Mouse (Mus musculus): ENCODE results near the gene Epdr1. TPM values are rescaled to one million over a fixed set of nuclear protein-coding genes. Genes with fewer than 3 reads are reported as not detected.
"Not testable (repeated sequence)": the region's sequence is repeated elsewhere in the genome, so short reads cannot be mapped to it uniquely, and the experiment has no call there.

Epdr1 gene
- polyA plus RNA-seq, 1 experiment = 26.8 TPM

DNA sequence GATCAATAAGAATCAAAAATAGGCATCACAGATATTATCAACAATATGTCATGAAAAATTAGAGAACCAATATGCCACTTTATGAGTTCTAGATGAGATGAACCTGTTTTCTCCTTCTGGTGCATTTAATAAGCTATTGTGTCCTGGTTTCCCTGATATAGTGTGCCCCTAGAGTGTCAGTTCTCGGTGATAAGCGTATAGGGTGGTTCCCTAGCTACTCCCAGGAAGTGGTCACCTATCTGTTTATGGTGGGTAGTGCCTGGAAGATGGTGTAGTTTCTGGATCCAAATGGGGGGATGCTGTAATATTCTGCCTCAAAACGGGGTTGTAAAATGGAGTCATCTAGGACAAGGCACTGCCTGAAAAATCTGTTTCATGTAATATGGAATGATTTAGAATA lies 43.8 kb downstream of the Epdr1 start:
- TF ChIP-seq CEBPB (IDR thresholded peaks at IDR 0.05; ENCODE audit: insufficient read depth, poor library complexity, severe bottlenecking) (no peak), TCF12 (IDR thresholded peaks at IDR 0.05; ENCODE audit: insufficient read depth, poor library complexity, severe bottlenecking) (no peak), SRF (IDR thresholded peaks at IDR 0.05; ENCODE audit: control insufficient read depth, insufficient read length, low read depth) (no peak), REST (IDR thresholded peaks at IDR 0.05; ENCODE audit: insufficient read depth, insufficient read length) (no peak), POLR2AphosphoS2 (IDR thresholded peaks at IDR 0.05; ENCODE audit: insufficient read length, low read depth) (no peak), POLR2A (IDR thresholded peaks at IDR 0.05; ENCODE audit: insufficient read length, low read depth) (no peak), MAX (IDR thresholded peaks at IDR 0.05; ENCODE audit: low read depth) (no peak), TCF3 (IDR thresholded peaks at IDR 0.05; ENCODE audit: insufficient read length, low read depth) (no peak), USF1 (IDR thresholded peaks at IDR 0.05; ENCODE audit: low read depth) (no peak), MYOG (IDR thresholded peaks at IDR 0.05; ENCODE audit: control insufficient read depth in 1 of 3, insufficient read depth in 1 of 3, insufficient read length in 2 of 3, low read depth in 2 of 3) (no peak), MYOD1 (IDR thresholded peaks at IDR 0.05; ENCODE audit: control insufficient read depth in 1 of 3, insufficient read length in 2 of 3, low read depth in 2 of 3) (no peak), E2F4 (IDR thresholded peaks at IDR 0.05; ENCODE audit: insufficient read depth) (no peak)

DNA sequence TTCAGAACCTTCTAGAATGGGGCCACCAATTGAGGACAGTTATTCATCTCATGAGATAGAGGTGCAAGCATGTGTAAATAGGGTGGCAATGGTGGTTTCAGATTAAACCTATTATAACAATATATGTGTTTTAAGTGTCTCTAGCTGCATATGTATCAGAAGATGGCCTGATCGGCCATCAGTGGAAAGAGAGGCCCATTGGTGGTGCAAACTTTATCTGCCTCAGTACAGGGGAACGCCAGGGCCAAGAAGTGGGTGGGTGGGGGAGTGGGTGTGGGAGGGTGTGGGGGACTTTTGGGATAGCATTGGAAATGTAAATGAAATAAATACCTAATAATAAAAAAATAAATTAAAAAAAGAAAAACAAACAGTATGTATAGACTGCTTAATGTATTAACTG lies 45.0 kb downstream of the Epdr1 start:
- not testable (repeated sequence) for H3ac ChIP-seq (ENCODE audit: control insufficient read depth, insufficient read length); H3K79me2 ChIP-seq (ENCODE audit: control insufficient read depth, insufficient read depth); H3K4me2 ChIP-seq (ENCODE audit: low read depth); H3K36me3 ChIP-seq (ENCODE audit: control insufficient read depth, insufficient read depth); H3K4me3 ChIP-seq; H3K27me3 ChIP-seq (ENCODE audit: control insufficient read depth, insufficient read depth, insufficient read length)

More for the DNA sequence above, 43.8 kb downstream of the Epdr1 start:
- Histone ChIP-seq H3ac (ENCODE audit: control insufficient read depth, insufficient read length) (no peak overlapping the region), H3K4me3 (no peak overlapping the region), H3K36me3 (ENCODE audit: control insufficient read depth, insufficient read depth) (no peaks in the 10 kb centered on the region), H3K79me2 (ENCODE audit: control insufficient read depth, insufficient read depth) (no peaks in the 10 kb centered on the region), H3K27me3 (ENCODE audit: control insufficient read depth, insufficient read depth, insufficient read length) (no peaks in the 10 kb centered on the region), H3K4me2 (ENCODE audit: low read depth) (no peak overlapping the region)

DNA sequence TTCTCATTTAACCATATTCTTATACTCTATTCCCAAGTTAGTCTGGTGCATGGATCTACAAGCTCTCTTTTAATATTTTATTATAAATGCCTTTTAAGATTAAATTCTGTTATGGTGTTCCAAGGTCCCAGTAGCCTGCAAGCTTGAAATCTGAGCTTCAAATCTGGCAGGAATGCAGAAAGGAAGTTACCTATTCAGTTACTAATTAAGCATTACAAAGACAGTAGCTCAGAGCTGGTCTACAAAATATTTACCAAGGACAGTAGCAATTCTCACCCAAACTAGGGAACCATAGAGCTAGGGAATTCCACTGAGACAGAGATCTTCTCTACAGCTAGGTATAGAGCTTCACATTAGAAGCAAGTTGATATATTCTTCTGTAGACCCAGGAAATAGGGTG lies 49.6 kb downstream of the Epdr1 start:
- H3ac ChIP-seq (ENCODE audit: control insufficient read depth, insufficient read length); H3K4me2 ChIP-seq (ENCODE audit: low read depth); H3K79me2 ChIP-seq (ENCODE audit: control insufficient read depth, insufficient read depth); H3K4me3 ChIP-seq; H3K36me3 ChIP-seq (ENCODE audit: control insufficient read depth, insufficient read depth); H3K27me3 ChIP-seq (ENCODE audit: control insufficient read depth, insufficient read depth, insufficient read length): not testable (repeated sequence)

DNA sequence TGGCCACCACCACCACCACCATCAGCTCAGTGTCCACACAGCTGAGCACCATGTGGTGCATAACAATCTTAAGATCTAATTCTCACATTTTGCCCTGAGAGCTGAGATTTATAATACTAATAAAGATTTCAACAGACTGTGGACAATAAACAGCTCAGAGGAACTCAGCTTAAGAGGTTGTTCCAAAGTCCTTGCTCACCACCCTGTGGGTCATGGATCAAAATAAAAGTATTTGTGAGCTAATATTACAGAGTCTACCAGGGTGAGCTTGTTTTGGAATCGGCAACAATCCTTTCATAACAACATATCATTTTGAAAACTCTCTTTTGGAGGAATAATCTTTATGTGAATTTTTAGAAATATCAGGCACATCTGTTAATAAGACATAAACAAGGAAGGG lies 57.2 kb downstream of the Epdr1 start:
- TF ChIP-seq TCF3 (IDR thresholded peaks at IDR 0.05; ENCODE audit: insufficient read length, low read depth) = no peak
- no peak for TF ChIP-seq MAX (IDR thresholded peaks at IDR 0.05; ENCODE audit: low read depth)
- TF ChIP-seq MYOG (IDR thresholded peaks at IDR 0.05; ENCODE audit: control insufficient read depth in 1 of 3, insufficient read depth in 1 of 3, insufficient read length in 2 of 3, low read depth in 2 of 3) = no peak
- no peak for TF ChIP-seq POLR2AphosphoS2 (IDR thresholded peaks at IDR 0.05; ENCODE audit: insufficient read length, low read depth)
- TF ChIP-seq MYOD1 (IDR thresholded peaks at IDR 0.05; ENCODE audit: control insufficient read depth in 1 of 3, insufficient read length in 2 of 3, low read depth in 2 of 3) = no peak
- TF ChIP-seq POLR2A (IDR thresholded peaks at IDR 0.05; ENCODE audit: insufficient read length, low read depth) = no peak
- no peak for TF ChIP-seq USF1 (IDR thresholded peaks at IDR 0.05; ENCODE audit: low read depth)
- TF ChIP-seq CEBPB (IDR thresholded peaks at IDR 0.05; ENCODE audit: insufficient read depth, poor library complexity, severe bottlenecking) = no peak
- no peak for TF ChIP-seq REST (IDR thresholded peaks at IDR 0.05; ENCODE audit: insufficient read depth, insufficient read length)
- TF ChIP-seq TCF12 (IDR thresholded peaks at IDR 0.05; ENCODE audit: insufficient read depth, poor library complexity, severe bottlenecking) = no peak
- TF ChIP-seq SRF (IDR thresholded peaks at IDR 0.05; ENCODE audit: control insufficient read depth, insufficient read length, low read depth) = no peak
- no peak for TF ChIP-seq E2F4 (IDR thresholded peaks at IDR 0.05; ENCODE audit: insufficient read depth)
- Histone ChIP-seq H3K4me3 (no peak overlapping the region), H3K4me2 (ENCODE audit: low read depth) (no peak overlapping the region), H3K79me2 (ENCODE audit: control insufficient read depth, insufficient read depth) (no peaks in the 10 kb centered on the region), H3K36me3 (ENCODE audit: control insufficient read depth, insufficient read depth) (no peaks in the 10 kb centered on the region), H3K27me3 (ENCODE audit: control insufficient read depth, insufficient read depth, insufficient read length) (no peaks in the 10 kb centered on the region), H3ac (ENCODE audit: control insufficient read depth, insufficient read length) (no peak overlapping the region)

DNA sequence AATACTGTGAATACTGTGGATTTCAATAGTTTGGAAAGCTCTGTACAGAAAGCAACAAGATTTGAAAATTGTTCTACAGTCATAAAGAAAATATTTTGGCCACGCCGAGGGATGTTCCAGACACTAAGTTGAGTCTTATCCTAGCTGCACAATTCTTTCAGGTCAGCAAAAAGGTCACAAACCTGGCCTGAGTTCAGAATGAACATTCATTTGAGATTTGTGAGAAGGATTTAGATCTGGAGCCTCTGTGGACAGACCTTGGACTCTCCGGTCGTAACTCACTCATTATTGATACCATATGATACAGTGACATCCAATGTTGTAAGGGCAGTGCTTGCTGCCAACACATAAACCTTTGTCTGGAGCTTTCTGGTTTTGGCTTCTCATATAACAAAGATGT lies 64.3 kb downstream of the Epdr1 start:
- H3K36me3 ChIP-seq (ENCODE audit: control insufficient read depth, insufficient read depth) = no peaks in the 10 kb centered on the region
- H3ac ChIP-seq (ENCODE audit: control insufficient read depth, insufficient read length) = no peak overlapping the region
- H3K27me3 ChIP-seq (ENCODE audit: control insufficient read depth, insufficient read depth, insufficient read length) = no peaks in the 10 kb centered on the region
- no peak overlapping the region for H3K4me3 ChIP-seq
- H3K79me2 ChIP-seq (ENCODE audit: control insufficient read depth, insufficient read depth) = no peaks in the 10 kb centered on the region
- no peak overlapping the region for H3K4me2 ChIP-seq (ENCODE audit: low read depth)
- TF ChIP-seq SRF (IDR thresholded peaks at IDR 0.05; ENCODE audit: control insufficient read depth, insufficient read length, low read depth) = no peak

Other genes with a start within 250 kb of the Epdr1 start
- gene Stard3nl, start 224.1 kb downstream of the Epdr1 start, polyA plus RNA-seq (2012; fragmentation: generic; extraction: Trizol) = 25.7 TPM
- 1.1 TPM for gene Sfrp4, start 3.2 kb upstream of the Epdr1 start, polyA plus RNA-seq (2012; fragmentation: generic; extraction: Trizol)
- gene Nme8, start 77.9 kb upstream of the Epdr1 start, polyA plus RNA-seq (2012; fragmentation: generic; extraction: Trizol) = not detected
- gene Gpr141, start 204.3 kb upstream of the Epdr1 start, polyA plus RNA-seq (2012; fragmentation: generic; extraction: Trizol) = 5.8 TPM